Mouse (Mus musculus): ENCODE measurements around the gene Uckl1. TPM values are rescaled to one million over a fixed set of nuclear protein-coding genes. Genes with fewer than 3 reads are reported as not detected.

Uckl1 gene
- total RNA-seq (2015) (72.0 and 87.0 TPM in 2 replicates), total RNA-seq (2017) (54.7 and 67.0 TPM in 2 replicates)

DNA sequence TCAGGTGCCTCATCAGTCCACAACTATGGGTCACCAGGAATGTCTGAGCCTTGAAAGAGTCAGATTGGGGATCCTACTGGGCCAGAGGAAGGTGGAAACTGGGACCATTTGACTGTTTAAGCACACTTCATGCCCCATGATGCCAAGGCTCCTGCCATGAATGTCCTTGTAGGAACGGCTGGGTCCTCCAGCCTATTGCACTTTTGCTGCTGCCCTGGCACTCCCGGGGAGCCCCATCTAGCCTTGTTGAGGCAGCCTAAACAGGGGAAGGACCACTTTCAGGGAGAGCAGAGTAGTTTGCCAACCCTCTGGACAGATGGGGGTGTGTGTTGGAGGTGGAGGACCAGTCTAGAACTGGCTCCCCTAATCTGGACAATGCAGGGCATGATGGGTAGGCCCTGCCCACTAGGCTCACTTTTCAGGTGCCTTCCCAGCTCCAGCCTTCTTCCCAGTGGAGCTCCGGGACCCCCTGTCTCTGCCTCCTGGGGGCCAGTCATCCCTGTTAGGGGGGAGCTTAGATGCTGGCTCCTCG lies at the start of gene Uckl1:
Uckl1 (minus strand) TSS at position 482 of the 532 bp plus-strand sequence.
- ATAC-seq (replicated peaks; ENCODE audit: poor library complexity), result no peak

GRCm38 (mm10) chr2:181632624-181633023 lies 47.9 kb upstream of the Uckl1 start:
- ATAC-seq (replicated peaks; ENCODE audit: poor library complexity), result no peak

- no peak for ATAC-seq (replicated peaks; ENCODE audit: poor library complexity)
These were observed 43.8 kb upstream of the Uckl1 start for GRCm38 (mm10) chr2:181628471-181628870.

- peak; percentile 66; the same call in 1 of the 2 replicates for ATAC-seq (replicated peaks; ENCODE audit: poor library complexity)
These were observed 38.7 kb upstream of the Uckl1 start for GRCm38 (mm10) chr2:181623401-181623800.

- ATAC-seq (replicated peaks; ENCODE audit: poor library complexity), result no peak
These were observed 34.2 kb upstream of the Uckl1 start for GRCm38 (mm10) chr2:181618761-181619495.

DNA sequence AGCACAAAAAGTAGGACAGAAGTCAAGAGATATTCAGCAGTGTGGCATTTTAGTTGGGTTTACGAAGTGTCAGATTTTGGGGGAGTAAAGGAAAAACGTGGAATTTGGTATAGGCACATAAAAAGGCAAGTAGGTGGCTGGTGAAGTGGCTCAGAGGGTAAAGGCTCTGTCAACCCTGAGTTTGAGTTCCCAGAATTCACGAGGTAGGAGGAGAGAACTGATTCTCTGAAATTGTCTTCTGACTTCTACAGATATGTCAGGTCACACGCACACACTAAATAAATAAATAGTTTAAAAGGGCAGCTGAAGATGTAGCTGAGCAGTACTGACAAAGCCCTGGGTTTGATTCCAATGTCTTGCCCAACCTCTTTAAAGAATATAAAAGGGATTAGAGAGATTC lies 17.7 kb upstream of the Uckl1 start:
- ATAC-seq (replicated peaks; ENCODE audit: poor library complexity), result no peak

- no peak for ATAC-seq (replicated peaks; ENCODE audit: poor library complexity)
These were observed 17.1 kb upstream of the Uckl1 start for GRCm38 (mm10) chr2:181601751-181602145.

DNA sequence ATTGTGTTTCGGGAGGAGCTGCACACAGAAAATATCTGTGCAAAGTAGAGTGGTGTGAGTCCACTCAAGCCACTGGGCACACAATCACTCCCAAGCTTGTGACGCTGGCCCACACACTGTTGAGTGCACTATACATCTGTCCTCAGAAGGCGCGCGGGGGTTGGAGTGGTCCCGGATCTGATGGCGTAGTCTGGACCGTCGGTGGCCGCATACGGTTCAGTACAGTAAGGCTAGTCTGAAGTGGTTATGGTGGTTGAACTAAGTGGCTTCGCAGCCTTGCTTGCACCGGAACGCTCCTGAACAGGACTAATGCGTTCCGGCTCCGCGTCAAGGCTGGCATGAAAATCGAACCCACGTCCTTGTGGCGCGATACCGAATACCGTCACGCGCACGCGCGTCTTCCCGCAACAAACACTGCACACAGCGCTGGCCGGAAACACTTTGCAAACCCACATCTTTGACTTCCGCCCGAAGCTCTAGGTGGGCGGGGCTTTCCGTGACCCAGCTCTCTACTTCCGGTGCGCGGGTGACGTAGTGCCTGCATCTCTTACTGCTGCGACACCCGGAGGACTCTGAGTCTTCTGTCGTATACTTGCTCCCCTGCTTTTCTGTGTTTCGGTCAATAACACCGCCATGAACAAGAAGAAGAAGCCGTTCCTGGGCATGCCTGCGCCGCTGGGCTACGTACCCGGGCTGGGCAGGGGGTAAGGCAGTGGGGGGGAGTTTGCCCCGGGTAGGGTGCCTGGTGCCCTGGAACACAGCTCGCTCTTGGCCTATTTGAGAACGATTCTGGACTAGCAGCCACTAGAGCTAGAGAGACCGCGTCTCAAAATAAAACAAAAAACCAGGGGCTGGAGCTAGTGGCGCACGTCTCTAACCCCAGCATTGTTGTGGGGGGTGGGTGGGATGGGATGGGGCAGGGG lies 16.4 kb upstream of the Uckl1 start:
- ATAC-seq (replicated peaks; ENCODE audit: poor library complexity), result peak; percentile 84

GRCm38 (mm10) chr2:181600226-181600758 lies 15.6 kb upstream of the Uckl1 start:
- no peak for ATAC-seq (replicated peaks; ENCODE audit: poor library complexity)

DNA sequence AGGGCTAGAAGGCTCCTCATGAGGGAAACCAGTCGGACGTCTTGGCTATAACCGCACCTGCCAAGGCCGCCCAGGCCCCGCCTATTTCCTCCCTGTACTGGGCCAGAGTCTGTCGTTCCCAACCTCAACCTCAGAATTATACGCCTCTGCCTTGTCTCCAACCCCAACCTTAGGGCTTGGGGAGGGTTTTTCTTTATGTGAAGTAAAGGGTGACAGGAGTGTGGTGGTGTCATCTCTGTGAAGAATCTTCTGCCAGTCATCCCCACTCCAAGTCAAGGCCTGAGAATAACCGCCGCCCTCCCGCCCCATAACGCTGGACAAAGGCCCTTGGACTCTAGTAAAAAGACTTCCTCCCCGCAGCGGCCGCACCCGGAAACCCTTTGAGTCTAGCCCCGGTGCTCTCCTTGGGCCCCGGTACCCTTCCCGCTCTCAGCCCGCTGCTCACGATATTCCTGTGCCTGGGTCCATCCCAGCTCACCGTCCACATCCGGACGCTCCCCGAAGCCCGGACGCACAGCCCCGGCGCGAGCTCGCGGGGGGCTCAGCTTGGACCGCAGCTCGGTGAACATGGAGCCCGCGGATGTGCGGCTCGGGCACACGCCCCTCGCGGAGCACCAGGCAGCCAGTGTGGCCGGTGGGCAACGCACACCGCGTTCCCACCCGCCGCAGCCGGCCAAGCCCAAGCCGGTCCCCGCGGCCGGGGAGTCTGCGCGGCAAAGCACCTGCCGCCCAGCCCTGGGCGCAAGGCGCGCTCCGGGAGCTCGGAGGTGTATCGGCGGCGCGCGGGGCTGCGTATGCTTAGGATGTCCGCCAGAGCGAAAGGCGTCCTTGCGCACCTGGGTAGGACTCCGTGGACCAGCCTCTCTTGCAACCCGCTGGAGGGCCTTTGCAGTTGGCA lies 14.0 kb upstream of the Uckl1 start, which contains the start of gene Samd10:
Samd10 (minus strand) TSS at position 759 of the 898 bp plus-strand sequence.
- peak; percentile 20 for ATAC-seq (replicated peaks; ENCODE audit: poor library complexity)

DNA sequence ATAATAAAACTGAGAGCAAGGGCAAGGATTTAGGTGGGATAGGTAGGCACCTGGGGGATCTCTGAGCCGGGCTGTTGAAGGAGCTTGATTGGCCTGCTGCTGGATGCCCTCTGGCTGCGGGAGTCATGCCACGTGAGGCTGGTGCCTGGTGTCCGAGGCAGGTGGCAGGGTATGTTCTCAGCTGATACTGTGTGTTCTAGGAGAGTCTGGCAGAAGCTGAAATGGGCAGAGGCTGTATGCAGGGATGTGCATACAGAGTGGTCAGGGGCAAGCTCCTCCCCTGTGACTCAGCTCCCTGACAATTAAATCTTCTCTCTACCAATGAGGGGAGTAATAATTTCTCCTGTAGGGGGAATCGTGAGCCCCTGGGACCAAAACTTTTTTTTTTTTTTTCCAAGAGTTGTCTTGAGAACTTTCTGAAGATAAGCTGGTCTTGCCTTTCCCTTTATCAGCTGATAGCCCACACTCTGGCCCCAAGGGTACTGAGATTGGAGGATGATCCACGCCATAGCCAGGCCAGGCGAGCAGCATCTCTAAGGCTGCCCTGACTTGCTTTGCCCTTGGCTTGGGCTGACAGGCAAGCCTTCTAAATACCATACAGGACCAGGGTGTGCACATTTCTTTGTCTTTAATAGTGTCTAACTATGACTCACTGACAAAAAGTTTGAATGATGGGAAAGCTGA lies 12.8 kb upstream of the Uckl1 start:
- ATAC-seq (replicated peaks; ENCODE audit: poor library complexity), result peak; percentile 40

DNA sequence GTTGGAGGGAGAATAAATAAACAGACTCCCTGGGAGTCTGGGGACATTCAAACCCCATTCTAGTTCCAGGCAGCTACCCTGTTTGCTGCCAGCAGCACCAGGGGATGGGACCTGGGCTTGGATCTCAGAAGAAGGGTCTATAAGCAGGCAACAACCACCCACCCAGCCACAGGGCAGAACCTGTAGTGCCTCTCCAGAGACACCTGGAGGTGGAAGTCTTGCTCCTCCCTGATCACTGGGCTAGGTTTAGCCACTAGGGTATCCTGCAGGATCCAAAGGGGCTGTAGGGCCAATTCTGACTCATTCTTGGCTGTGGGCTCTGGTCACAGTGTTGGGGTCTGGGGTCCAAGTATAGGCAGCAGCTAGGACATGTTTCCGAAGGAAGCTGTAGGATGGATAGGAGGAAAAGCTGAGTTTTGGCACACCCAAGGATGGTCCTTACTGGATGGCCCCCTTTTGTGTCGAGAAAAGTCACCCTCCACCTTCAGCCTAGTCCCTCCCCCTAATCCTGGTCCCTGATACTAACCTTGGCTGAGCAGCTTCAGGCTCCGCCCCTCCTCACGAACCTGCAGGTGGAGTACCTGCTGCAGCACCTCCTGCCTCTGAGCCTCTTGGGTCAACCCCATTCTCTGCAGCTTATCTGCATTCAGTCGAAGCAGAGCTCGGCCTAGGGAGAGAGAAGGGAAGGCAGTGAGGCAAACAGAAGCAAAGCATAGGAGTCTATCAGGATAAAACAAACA lies 11.7 kb upstream of the Uckl1 start:
- no peak for ATAC-seq (replicated peaks; ENCODE audit: poor library complexity)

GRCm38 (mm10) chr2:181594946-181595696 lies 10.4 kb upstream of the Uckl1 start:
- ATAC-seq (replicated peaks; ENCODE audit: poor library complexity), result no peak

GRCm38 (mm10) chr2:181593937-181594336 lies 9.2 kb upstream of the Uckl1 start:
- ATAC-seq (replicated peaks; ENCODE audit: poor library complexity), result no peak

GRCm38 (mm10) chr2:181593042-181593421 lies 8.3 kb upstream of the Uckl1 start:
- ATAC-seq (replicated peaks; ENCODE audit: poor library complexity), result peak; percentile 26

GRCm38 (mm10) chr2:181592231-181593041 lies 7.7 kb upstream of the Uckl1 start, which contains the start of gene Zfp512b:
Gene Zfp512b, minus strand, starts transcription at chr2:181592803.
- peak; percentile 41 for ATAC-seq (replicated peaks; ENCODE audit: poor library complexity)

DNA sequence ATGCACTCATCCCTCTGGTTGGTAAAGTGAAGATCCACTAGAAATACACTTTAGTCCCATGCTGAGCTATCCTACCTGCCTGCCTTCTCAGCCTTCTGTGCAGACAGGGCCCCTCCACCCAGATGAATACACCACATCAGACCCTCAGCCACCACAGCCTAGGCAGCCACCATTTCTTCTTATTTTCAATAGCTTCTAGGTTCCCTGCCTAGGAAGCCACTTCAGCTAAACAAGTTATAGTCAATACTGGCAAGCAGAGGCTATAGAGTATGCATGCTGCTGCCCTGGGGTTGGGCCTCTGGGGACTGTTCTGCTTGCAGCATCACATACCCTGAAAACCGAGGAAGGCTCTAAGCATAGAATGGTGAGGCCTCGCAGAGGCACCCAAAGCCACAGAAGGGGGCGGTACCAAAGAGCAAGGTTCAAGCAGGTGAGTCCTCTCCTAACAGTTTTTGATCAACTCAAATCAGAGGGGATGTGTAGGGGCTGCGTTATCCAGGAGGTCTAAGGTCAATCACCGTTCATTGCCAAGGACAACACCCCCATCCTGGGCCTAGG lies 6.9 kb upstream of the Uckl1 start, which contains the start of gene Prpf6:
Prpf6 (plus strand) TSS at position 341 of the 558 bp plus-strand sequence.
- ATAC-seq (replicated peaks; ENCODE audit: poor library complexity), result peak; percentile 15; the same call in 1 of the 2 replicates
